Mouse (Mus musculus): Measurements from ENCODE around the gene Arhgap31.

GRCm38 (mm10) chr16:38672947-38673346 lies 40.1 kb downstream of the Arhgap31 start:
- no peak for TF ChIP-seq CTCF (IDR thresholded peaks at IDR 0.05; ENCODE audit: low read depth, low read length)
- TF ChIP-seq POLR2A (IDR thresholded peaks at IDR 0.05; ENCODE audit: borderline replicate concordance, low read depth, low read length): no peak
